Mouse (Mus musculus) layer of hippocampus, postnatal 25 days (tissue): ENCODE results near the gene Rab34. TPM values are rescaled to one million over a fixed set of nuclear protein-coding genes. Genes with fewer than 3 reads are reported as not detected.

Source experiments
- DNase-seq, 2 experiments: peaks; one replicate each; pipeline ENCODE4 v3.0.0; 2022; ENCODE audit warnings: mixed read lengths in 2 of 2, low spot score in 1 of 2; ENCODE audit errors: extremely low spot score in 1 of 2
- microRNA-seq, 2 experiments: library from miRNA; unstranded; fragments of <30 nt; microRNA quantifications; one replicate each; pipeline ENCODE4 v1.2.0; 2021
- total RNA-seq, 2 experiments: library from RNA; stranded (reverse); gene quantifications; 2 replicates each; pipeline ENCODE4 v1.2.3; 2021

The Rab34 gene
- total RNA-seq, 2 experiments from 2014 or later, result 26.1 to 37.3 TPM

DNA sequence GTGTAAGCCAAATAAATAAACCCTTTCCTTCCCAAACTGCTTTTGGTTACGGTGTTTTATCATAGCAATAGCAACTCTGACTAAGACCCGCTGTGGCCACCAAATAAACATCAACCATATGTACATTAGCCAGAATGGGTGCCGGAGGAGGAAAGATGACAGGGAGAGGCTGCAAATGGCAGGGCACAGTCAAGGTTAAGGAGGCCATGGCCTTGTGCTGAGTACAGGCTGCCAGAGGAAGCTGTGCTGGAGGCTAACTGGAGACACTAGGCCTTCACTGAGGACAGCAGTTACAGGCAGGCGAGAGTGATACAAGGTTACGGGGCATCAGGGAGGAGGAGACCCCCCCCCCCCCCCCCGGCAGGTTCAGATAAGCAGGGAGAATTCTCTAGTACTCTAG, 21.7 kb downstream of the Rab34 start:
- no peak for DNase-seq

DNA sequence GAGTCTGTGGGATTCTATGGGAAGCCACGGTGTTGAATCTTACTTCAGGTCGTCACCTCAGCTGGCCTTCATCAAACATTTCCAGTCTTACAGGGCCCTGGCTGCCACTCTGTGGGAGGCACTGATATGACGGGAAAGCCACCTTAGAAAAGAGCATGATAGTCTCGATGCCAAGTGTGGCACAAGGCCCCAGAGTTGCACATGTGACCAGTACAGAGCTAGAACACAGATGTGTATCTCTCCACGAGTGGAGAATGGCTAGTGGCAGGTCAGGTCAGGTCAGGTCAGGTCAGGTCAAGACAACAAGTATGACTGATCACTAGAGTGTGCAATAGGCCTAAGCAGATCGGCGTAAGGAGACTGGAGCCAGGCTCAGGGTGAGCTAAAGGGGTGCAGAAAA, 22.4 kb downstream of the Rab34 start:
- no peak for DNase-seq

DNA sequence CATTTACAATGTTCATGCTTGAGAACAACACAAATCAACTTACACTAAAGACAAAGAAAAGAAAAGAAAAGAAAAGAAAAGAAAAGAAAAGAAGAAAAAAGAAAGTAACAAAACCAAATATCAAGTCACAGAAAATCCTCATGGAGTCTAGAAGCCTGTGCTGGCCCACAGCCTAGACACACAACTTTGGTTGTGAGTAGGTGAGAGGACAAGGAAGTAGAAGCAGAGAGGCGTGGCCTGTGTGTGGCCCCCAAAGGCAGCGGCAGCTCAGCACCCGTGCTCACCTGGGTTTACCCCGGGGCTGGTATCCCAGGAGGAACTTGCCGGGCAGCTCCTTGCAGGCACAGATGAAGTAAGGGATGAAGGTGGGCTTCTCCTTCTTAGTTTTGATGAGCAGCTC, 23.3 kb downstream of the Rab34 start:
- no peak for DNase-seq

DNA sequence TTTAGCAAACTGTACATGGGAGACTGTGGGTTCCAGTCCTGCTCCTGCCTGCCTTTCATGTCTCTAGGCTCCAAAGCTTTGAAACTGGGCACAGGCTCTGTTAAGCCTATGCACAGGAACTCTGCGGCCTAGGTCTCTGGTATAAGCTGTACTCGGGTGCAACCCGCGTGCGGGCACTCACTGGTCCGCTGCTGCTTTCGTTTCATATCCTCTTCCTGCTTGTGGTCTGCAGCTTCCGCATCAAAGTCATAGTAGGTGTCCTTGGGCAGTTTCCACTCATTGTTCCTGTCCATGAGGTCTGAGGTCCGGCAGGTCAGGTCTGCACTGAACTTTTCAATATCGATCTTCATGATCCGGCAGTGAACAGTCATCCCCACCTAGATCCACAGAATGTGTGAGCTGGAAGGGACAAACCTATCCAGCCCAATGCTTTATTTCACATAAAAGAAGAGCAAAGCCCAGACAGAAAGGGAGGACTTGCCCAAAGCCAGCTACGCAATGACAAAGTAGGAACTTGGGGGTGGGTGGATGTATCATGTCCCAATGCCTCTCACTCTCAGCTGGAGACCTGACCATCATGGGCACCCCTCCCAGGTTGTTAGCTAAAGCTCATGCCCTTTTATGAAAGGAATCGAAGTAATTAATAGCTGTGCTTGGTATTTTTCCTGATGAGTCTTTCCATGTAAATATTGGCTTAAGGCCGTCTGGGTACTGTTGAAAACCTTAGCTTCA, 25.0 kb downstream of the Rab34 start:
- no peak for DNase-seq

DNA sequence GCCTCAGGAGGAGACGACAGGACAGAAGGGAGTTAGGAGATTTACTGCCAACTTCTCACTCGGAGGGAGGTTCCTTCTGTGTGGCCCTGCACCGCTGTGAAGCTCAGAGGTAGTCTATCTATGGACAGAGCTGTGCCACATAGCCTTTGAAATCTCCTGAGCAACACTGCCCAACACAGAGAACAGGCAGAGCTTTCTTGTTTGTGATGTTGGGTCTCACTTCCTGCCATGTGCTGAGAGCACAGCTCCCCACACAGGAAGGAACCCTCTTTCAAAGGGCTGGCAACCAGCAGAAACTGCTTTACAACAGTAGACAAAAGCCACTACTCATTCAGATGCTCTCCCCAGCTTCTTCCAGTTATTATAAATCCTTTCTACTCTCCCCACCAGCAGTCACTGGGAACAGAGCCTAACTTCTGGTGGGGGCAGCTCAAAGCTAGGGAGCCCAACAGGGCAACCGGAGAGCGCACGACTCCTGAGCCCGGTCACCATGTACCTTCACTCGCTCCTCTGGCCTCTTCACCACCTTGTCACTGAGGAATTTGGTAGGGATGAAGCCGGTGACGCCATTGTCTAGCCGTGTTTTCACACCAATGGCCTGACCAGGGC, 27.6 kb downstream of the Rab34 start:
- no peak for DNase-seq

DNA sequence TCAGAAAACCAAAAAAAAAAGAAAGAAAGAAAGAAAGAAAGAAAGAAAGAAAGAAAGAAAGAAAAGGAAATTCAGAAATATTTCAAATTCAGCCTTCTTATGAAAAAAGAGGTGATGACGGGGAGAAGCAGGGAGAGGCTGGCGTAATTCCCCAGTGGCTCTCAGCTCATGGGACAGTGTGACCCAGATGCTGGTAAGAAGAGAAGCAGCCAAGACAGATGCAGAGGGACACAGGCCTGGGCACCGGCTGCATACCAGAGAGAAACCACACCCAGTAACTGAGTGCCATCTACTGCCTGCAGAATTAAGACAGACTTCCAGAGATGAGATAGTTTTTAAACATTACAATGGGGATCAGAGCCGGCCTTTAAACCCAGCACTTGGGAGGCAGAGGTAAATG, 35.4 kb downstream of the Rab34 start:
- DNase-seq, result no peak

DNA sequence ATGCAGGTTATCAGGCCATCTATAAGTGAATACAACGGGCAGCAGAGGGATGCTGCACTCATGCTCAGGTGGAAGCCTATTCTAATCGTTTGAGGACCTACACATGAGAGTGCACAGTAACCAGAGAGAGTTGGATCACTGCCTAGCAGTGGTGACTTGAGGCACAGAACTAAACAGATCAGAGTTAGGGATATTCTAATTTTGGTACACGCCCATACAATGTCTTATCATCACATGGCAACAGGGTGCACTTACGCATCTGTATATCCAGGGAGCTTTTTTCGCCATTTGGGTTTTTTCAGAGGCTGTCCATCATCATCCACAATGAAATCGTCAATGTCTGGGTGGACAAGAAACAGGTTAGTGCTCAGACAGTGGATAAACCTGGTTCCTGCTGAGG, 43.3 kb downstream of the Rab34 start:
- DNase-seq, result no peak

DNA sequence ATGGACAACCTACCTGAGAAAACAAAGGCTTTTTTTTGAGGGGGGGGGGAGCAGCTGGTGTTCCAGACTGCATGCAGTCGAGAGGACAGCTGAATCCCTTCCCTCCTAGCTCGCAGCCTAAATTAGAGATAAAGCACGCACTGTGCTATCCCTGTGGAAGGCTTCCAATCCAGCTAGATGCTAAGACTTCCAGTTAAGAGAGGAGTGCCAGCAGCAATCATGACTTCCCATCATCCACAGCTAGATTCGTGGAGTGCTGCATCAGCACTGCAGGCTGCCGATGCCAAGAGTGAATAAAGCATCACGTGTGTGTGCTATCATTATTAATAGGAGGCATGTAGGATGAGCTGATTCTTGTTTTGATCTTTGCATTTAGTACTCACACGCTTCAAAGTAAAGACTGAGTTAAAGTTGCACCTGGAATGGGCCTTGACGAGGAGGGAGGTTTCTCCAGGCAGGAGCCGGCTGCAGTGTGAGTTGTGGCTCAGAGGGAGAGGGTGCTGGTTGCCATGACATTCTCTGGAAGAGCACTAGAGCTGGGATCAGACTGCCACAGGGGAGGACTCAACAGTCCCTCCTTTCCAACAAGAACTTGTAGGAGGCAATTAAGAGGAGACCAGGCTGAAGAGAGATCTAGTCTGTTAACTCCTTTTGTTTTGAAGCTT, 52.1 kb downstream of the Rab34 start:
- DNase-seq, result peak; percentile 26 to 34

Small RNAs within 50 kb of the gene (microRNA-seq; reads per million reads assigned to microRNA genes)
- 1.00 to 2.4 reads per million in 2 experiments for gene Mir7653

Other genes starting within 250 kb of the Rab34 start
- 10 to 100 TPM; 42.5 to 58.5 TPM for gene Phf12, start 205.7 kb upstream of the Rab34 start, total RNA-seq
- gene Dhrs13, start 156.2 kb upstream of the Rab34 start, total RNA-seq, result 1 to 10 TPM; 6.9 to 7.4 TPM
- gene Flot2, start 150.5 kb upstream of the Rab34 start, total RNA-seq, result 10 to 100 TPM; 74.4 to 81.6 TPM
- 10 to 100 TPM; 18.6 to 21.1 TPM for gene Eral1, start 108.0 kb upstream of the Rab34 start, total RNA-seq
- 10 to 100 TPM; 27.6 to 33.4 TPM for gene Fam222b, start 93.8 kb upstream of the Rab34 start, total RNA-seq
- 10 to 100 TPM; 16.1 to 19.9 TPM for gene Traf4, start 22.8 kb upstream of the Rab34 start, total RNA-seq
- 1 to 10 TPM; 3.1 to 3.3 TPM for gene Nek8, start 11.8 kb upstream of the Rab34 start, total RNA-seq
- 10 to 100 TPM; 23.8 to 29.7 TPM for gene Tlcd1, start 11.7 kb upstream of the Rab34 start, total RNA-seq
- 100 to 1,000 TPM; 678 to 771 TPM for gene Rpl23a, start 4.8 kb upstream of the Rab34 start, total RNA-seq
- gene Proca1, start 5.0 kb downstream of the Rab34 start, total RNA-seq, result 1 to 10 TPM; 5.0 to 5.4 TPM
- gene Sdf2, start 57.3 kb downstream of the Rab34 start, total RNA-seq, result 10 to 100 TPM; 61.1 to 69.4 TPM
- gene Supt6, start 57.6 kb downstream of the Rab34 start, total RNA-seq, result 100 to 1,000 TPM; 110 to 123 TPM
- gene 2610507B11Rik, start 73.3 kb downstream of the Rab34 start, total RNA-seq, result 100 to 1,000 TPM; 193 to 209 TPM
- 1 to 10 TPM; 4.0 to 5.6 TPM for gene BC030499, start 102.4 kb downstream of the Rab34 start, total RNA-seq
- gene Spag5, start 113.1 kb downstream of the Rab34 start, total RNA-seq, result 1 to 10 TPM; 4.2 to 4.6 TPM
- 100 to 1,000 TPM; 852 to 862 TPM for gene Aldoc, start 134.5 kb downstream of the Rab34 start, total RNA-seq
- 10 to 100 TPM; 62.2 to 65.8 TPM for gene Pigs, start 140.0 kb downstream of the Rab34 start, total RNA-seq
- 10 to 100 TPM; 29.6 to 32.5 TPM for gene Unc119, start 155.1 kb downstream of the Rab34 start, total RNA-seq
- gene Foxn1, start 198.1 kb downstream of the Rab34 start, total RNA-seq, result not detected
- gene Slc13a2, start 233.8 kb downstream of the Rab34 start, total RNA-seq, result not detected